Mouse (Mus musculus) bone marrow, adult 2 months (tissue): Measurements from ENCODE around the gene Wdr90.

ENCODE experiments used
- CTCF ChIP-seq: fragments of 200-500 bp; IDR thresholded peaks from 2 replicates; pipeline ENCODE4 v1.5.1; 2011; ENCODE audit warnings: low read length, control low read depth; ENCODE audit not compliant: control insufficient read depth, insufficient read depth
- POLR2A ChIP-seq: fragments of 200-500 bp; IDR thresholded peaks from 2 replicates; pipeline ENCODE4 v1.6.1; 2011; ENCODE audit warnings: low read depth, mild to moderate bottlenecking, control low read depth, low read length, borderline replicate concordance; ENCODE audit not compliant: control insufficient read depth

GRCm38 (mm10) chr17:25907640-25908039 lies 46.3 kb upstream of the Wdr90 start:
- TF ChIP-seq CTCF (no peak), POLR2A (no peak)
